Mouse (Mus musculus) midbrain, embryonic 11.5 days (tissue): Measurements from ENCODE around the gene Hs2st1. TPM values are rescaled to one million over a fixed set of nuclear protein-coding genes. Genes with fewer than 3 reads are reported as not detected.

Experiments used
- ATAC-seq: fragments of 200-750 bp; cut with Nextera tagmentation; 2 replicates; pipeline ENCODE4 v1.8.0; 2017; ENCODE audit warnings: moderate TSS enrichment, moderate library complexity; ENCODE audit not compliant: low FRiP score
- DNase-seq: peaks from one replicate; pipeline ENCODE4 v3.0.0; 2015; ENCODE audit warnings: low spot score; ENCODE audit errors: missing footprints
- H3K27ac ChIP-seq: fragments of 300-500 bp; sonication (generic); 2 replicates; pipeline ENCODE4 v1.5.1; 2014; ENCODE audit warnings: low read depth, low read length
- H3K27me3 ChIP-seq: fragments of 300-500 bp; sonication (generic); 2 replicates; pipeline ENCODE4 v1.6.1; 2014; ENCODE audit warnings: mild to moderate bottlenecking, low read length, moderate library complexity, mixed read lengths; ENCODE audit not compliant: control insufficient read depth, insufficient read depth
- H3K36me3 ChIP-seq: fragments of 300-500 bp; sonication (generic); 2 replicates; pipeline ENCODE4 v1.6.1; 2014; ENCODE audit warnings: mild to moderate bottlenecking, low read length, moderate library complexity, mixed read lengths; ENCODE audit not compliant: control insufficient read depth, insufficient read depth
- H3K4me1 ChIP-seq: fragments of 300-500 bp; sonication (generic); 2 replicates; pipeline ENCODE4 v1.6.1; 2014; ENCODE audit warnings: low read length; ENCODE audit not compliant: control insufficient read depth, insufficient read depth
- H3K4me2 ChIP-seq: fragments of 300-500 bp; sonication (generic); 2 replicates; pipeline ENCODE4 v1.6.1; 2014; ENCODE audit warnings: mild to moderate bottlenecking, moderate library complexity
- H3K4me3 ChIP-seq: fragments of 300-500 bp; sonication (generic); 2 replicates; pipeline ENCODE4 v1.5.1; 2014; ENCODE audit warnings: low read depth, low read length
- H3K9ac ChIP-seq: fragments of 300-500 bp; sonication (generic); 2 replicates; pipeline ENCODE4 v1.6.1; 2014; ENCODE audit warnings: low read length
- H3K9me3 ChIP-seq: fragments of 300-500 bp; sonication (generic); 2 replicates; pipeline ENCODE4 v1.6.1; 2016; ENCODE audit warnings: low read length; ENCODE audit not compliant: control insufficient read depth
- WGBS: fragments of 180-500 bp; shearing (Covaris S2); extraction: QIAGEN DNeasy Blood & Tissue Kit; methylation state at CpG from one replicate; pipeline ENCODE4 v1.1.7; 2014; 5-methylcytosine and 5-hydroxymethylcytosine counted together
- polyA plus RNA-seq: library from polyadenylated mRNA; unstranded; fragments of >200 nt; fragmentation: Nextera tagmentation; extraction: Ambion mirVana; gene quantifications from 2 replicates; pipeline ENCODE4 v1.2.1, GENCODE M21; 2014

The Hs2st1 gene
- polyA plus RNA-seq, 1 experiment from 2014 or later, result 16.5 TPM

DNA sequence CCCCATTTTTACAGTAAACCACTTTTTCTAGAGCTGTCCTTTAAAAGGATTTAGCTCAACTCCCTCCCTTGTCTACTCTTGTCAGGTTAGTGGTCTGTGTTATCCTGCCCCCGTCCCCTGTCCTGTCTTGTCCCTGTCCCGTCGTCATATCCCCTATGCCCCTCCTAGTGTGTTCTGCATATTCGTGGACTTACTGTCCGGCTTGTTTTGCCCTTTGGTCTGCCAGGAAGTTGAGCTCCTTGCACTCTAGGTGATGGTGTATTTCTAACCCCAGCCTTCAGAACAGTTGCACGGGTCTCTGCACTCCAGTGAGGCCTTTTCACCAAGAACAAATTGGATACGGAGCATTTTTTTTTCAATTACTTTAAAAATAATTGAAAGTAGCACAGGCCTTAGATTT lies 10.3 kb upstream of the Hs2st1 start:
- DNase-seq (peak; percentile 61), ATAC-seq (no peak)
- H3K36me3 ChIP-seq, result peaks cover 11% of the 10 kb centered on the region
- 93% methylated on average over 7 of the region's 7 CpGs for WGBS
- H3K9me3 ChIP-seq, result no peaks in the 10 kb centered on the region
- H3K4me2 ChIP-seq, result no peak overlapping the region
- H3K4me3 ChIP-seq, result no peak overlapping the region
- H3K27me3 ChIP-seq, result no peaks in the 10 kb centered on the region
- no peaks in the 10 kb centered on the region for H3K4me1 ChIP-seq
- no peak overlapping the region for H3K9ac ChIP-seq
- H3K27ac ChIP-seq, result no peak overlapping the region

GRCm38 (mm10) chr3:144579796-144580195 lies 9.8 kb upstream of the Hs2st1 start:
- Histone ChIP-seq H3K4me3 (no peak overlapping the region), H3K9me3 (no peaks in the 10 kb centered on the region), H3K9ac (no peak overlapping the region), H3K36me3 (peaks cover 11% of the 10 kb centered on the region), H3K4me2 (no peak overlapping the region), H3K27me3 (no peaks in the 10 kb centered on the region), H3K4me1 (no peaks in the 10 kb centered on the region), H3K27ac (no peak overlapping the region)
- 87% methylated on average over 5 of the region's 5 CpGs for WGBS
- ATAC-seq (no peak), DNase-seq (peak; percentile 6)

DNA sequence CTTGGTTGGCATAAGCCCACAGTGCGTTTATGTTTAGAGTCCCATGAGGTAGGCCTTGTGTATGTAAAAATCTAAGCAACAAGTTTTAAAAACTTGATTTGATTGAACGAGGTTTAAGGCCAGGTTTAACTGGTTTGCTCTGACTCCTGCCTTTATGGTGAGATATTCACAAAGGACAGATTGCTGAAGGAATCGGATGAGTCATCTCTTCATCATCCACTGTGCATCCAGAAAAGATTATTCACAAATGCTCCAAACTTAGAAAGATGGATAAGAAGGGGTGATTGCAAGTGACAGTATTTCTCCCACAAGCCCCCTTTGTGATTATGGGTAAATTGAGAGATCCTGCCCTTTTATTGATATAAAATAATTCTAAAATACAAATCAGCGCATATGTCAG lies 8.9 kb upstream of the Hs2st1 start:
- peaks cover 11% of the 10 kb centered on the region for H3K36me3 ChIP-seq
- WGBS, result 93% methylated on average over 4 of the region's 4 CpGs

GRCm38 (mm10) chr3:144577366-144578340 lies 7.7 kb upstream of the Hs2st1 start:
- Histone ChIP-seq H3K9me3 (no peaks in the 10 kb centered on the region), H3K4me3 (no peak overlapping the region), H3K4me1 (no peaks in the 10 kb centered on the region), H3K27me3 (no peaks in the 10 kb centered on the region), H3K9ac (no peak overlapping the region), H3K4me2 (no peak overlapping the region), H3K36me3 (peaks cover 11% of the 10 kb centered on the region), H3K27ac (no peak overlapping the region)
- DNase-seq, result peak; percentile 61
- ATAC-seq, result no peak
- WGBS, result 91% methylated on average over 10 of the region's 10 CpGs

More for the DNA sequence above, 8.9 kb upstream of the Hs2st1 start:
- Histone ChIP-seq H3K9ac (no peak overlapping the region), H3K27ac (no peak overlapping the region), H3K27me3 (no peaks in the 10 kb centered on the region), H3K4me3 (no peak overlapping the region), H3K4me1 (no peaks in the 10 kb centered on the region), H3K4me2 (no peak overlapping the region), H3K9me3 (no peaks in the 10 kb centered on the region)
- ATAC-seq (no peak), DNase-seq (no peak)

- Histone ChIP-seq H3K4me3 (no peak overlapping the region), H3K9ac (no peak overlapping the region), H3K4me1 (peaks cover 8% of the 10 kb centered on the region), H3K36me3 (peaks cover 6% of the 10 kb centered on the region), H3K9me3 (no peaks in the 10 kb centered on the region), H3K27ac (no peak overlapping the region), H3K27me3 (no peaks in the 10 kb centered on the region), H3K4me2 (no peak overlapping the region)
- 96% methylated on average over 7 of the region's 7 CpGs for WGBS
- ATAC-seq (no peak), DNase-seq (peak; percentile 47)
These were observed 4.3 kb upstream of the Hs2st1 start for GRCm38 (mm10) chr3:144574256-144574655.

GRCm38 (mm10) chr3:144570816-144571487 lies 971 bp upstream of the Hs2st1 start:
- Histone ChIP-seq H3K4me2 (peak overlapping the region; percentile 51), H3K4me3 (peak overlapping the region; percentile 74), H3K27me3 (no peaks in the 10 kb centered on the region), H3K36me3 (no peaks in the 10 kb centered on the region), H3K9me3 (no peaks in the 10 kb centered on the region), H3K9ac (peak overlapping the region; percentile 87), H3K4me1 (peaks cover 16% of the 10 kb centered on the region), H3K27ac (peak overlapping the region; percentile 90)
- DNase-seq, result no peak
- no peak for ATAC-seq
- under 1% methylated on average over 25 of the region's 25 CpGs for WGBS

DNA sequence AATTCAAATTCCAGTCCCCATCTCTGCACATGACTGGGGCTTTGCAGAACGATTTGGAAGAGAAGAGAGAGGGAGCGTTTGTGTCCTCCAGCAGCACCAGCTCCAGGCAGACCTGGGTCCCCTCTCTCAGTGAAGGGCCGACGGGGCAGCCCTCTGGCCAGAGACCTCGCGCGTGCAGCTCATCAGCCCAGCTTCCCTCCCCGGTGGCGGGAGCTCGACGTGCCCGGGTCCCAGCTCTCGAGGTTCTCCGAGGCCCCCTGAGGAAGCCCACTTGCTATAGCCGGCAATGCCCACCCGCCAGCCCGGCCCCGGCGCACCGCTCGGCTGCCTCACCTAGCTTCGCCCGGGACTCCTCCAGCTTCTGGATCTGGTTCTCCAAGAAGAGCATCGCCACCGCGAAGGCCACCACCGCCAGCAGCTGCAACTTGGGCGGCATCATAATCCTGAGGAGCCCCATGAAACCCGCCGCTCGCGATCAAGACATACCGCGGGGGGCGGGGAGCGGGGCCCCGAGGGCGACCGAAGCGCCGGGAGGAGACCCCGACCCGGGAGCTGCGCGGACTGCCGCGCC lies 495 bp downstream of the Hs2st1 start:
- under 1% methylated on average over 47 of the region's 47 CpGs for WGBS
- H3K36me3 ChIP-seq, result no peaks in the 10 kb centered on the region
- ATAC-seq (peak; percentile 22), DNase-seq (peak; percentile 97)
- peak overlapping the region; percentile 90 for H3K9ac ChIP-seq
- H3K9me3 ChIP-seq, result no peaks in the 10 kb centered on the region
- no peaks in the 10 kb centered on the region for H3K27me3 ChIP-seq
- peak overlapping the region; percentile 94 for H3K4me2 ChIP-seq
- H3K4me1 ChIP-seq, result peaks cover 16% of the 10 kb centered on the region
- peak overlapping the region; percentile 66 for H3K4me3 ChIP-seq
- H3K27ac ChIP-seq, result peak overlapping the region; percentile 67

GRCm38 (mm10) chr3:144568861-144569361 lies 1.1 kb downstream of the Hs2st1 start:
- under 1% methylated on average over 21 of the region's 21 CpGs for WGBS
- Histone ChIP-seq H3K4me2 (peak overlapping the region; percentile 94), H3K27ac (0 out of 2 replicates have a peak overlapping the region, but pooled peaks have one; percentile 67), H3K9ac (peak overlapping the region; percentile 90), H3K4me3 (peak overlapping the region; percentile 66), H3K9me3 (no peaks in the 10 kb centered on the region), H3K27me3 (no peaks in the 10 kb centered on the region), H3K4me1 (peaks cover 16% of the 10 kb centered on the region), H3K36me3 (no peaks in the 10 kb centered on the region)
- DNase-seq (peak; percentile 94), ATAC-seq (no peak)
